Mouse (Mus musculus) WW6 (cell line): ENCODE measurements around the gene Pgrmc2.

ENCODE experiments used
- DNase-seq: peaks from one replicate; pipeline ENCODE4 v3.0.0-alpha.2; 2013; ENCODE audit warnings: low read depth, low spot score

Gene Pgrmc2

GRCm38 (mm10) chr3:41082885-41083789 lies at the start of gene Pgrmc2:
Pgrmc2 (minus strand) TSS chr3:41083046.
- DNase-seq: peak; percentile 92

GRCm38 (mm10) chr3:41124000-41124294 lies 41.1 kb upstream of the Pgrmc2 start:
- no peak for DNase-seq

- DNase-seq: no peak
Measured at GRCm38 (mm10) chr3:41123190-41123999, 40.5 kb upstream of the Pgrmc2 start.

GRCm38 (mm10) chr3:41118173-41118572 lies 35.3 kb upstream of the Pgrmc2 start:
- no peak for DNase-seq

- no peak for DNase-seq
Measured at GRCm38 (mm10) chr3:41117447-41117846, 34.6 kb upstream of the Pgrmc2 start.

GRCm38 (mm10) chr3:41113186-41113585 lies 30.3 kb upstream of the Pgrmc2 start:
- no peak for DNase-seq

- DNase-seq: no peak
Measured at GRCm38 (mm10) chr3:41108306-41108785, 25.5 kb upstream of the Pgrmc2 start.

GRCm38 (mm10) chr3:41107600-41108305 lies 24.9 kb upstream of the Pgrmc2 start:
- DNase-seq: no peak

- no peak for DNase-seq
Measured at GRCm38 (mm10) chr3:41101905-41102304, 19.1 kb upstream of the Pgrmc2 start.

- no peak for DNase-seq
Measured at GRCm38 (mm10) chr3:41100157-41100556, 17.3 kb upstream of the Pgrmc2 start.

- no peak for DNase-seq
Measured at GRCm38 (mm10) chr3:41099672-41100071, 16.8 kb upstream of the Pgrmc2 start.

- DNase-seq: no peak
Measured at GRCm38 (mm10) chr3:41093210-41093609, 10.4 kb upstream of the Pgrmc2 start.

- no peak for DNase-seq
Measured at GRCm38 (mm10) chr3:41092311-41092710, 9.5 kb upstream of the Pgrmc2 start.

- no peak for DNase-seq
Measured at GRCm38 (mm10) chr3:41090839-41091238, 8.0 kb upstream of the Pgrmc2 start.

GRCm38 (mm10) chr3:41087071-41087470 lies 4.2 kb upstream of the Pgrmc2 start:
- DNase-seq: no peak

GRCm38 (mm10) chr3:41084421-41084820 lies 1.6 kb upstream of the Pgrmc2 start:
- DNase-seq: no peak

- no peak for DNase-seq
Measured at GRCm38 (mm10) chr3:41083790-41084112, 905 bp upstream of the Pgrmc2 start.

- DNase-seq: no peak
Measured at GRCm38 (mm10) chr3:41082520-41082884, 344 bp downstream of the Pgrmc2 start.

- no peak for DNase-seq
Measured at GRCm38 (mm10) chr3:41081474-41082301, 1.2 kb downstream of the Pgrmc2 start.

- no peak for DNase-seq
Measured at GRCm38 (mm10) chr3:41080724-41081123, 2.1 kb downstream of the Pgrmc2 start.

- no peak for DNase-seq
Measured at GRCm38 (mm10) chr3:41078673-41079072, 4.2 kb downstream of the Pgrmc2 start.
